15 mouse cellular contexts compared by ENCODE assay signal in genomic region chr11:96310183-96310938, GRCm38 (mm10). TPM values are rescaled to one million over a fixed set of nuclear protein-coding genes. Genes with fewer than 3 reads are reported as not detected.
DNase-seq lines count a peak whose midpoint lies in the region; ATAC-seq and TF ChIP-seq lines count a peak whose summit lies in the region.
"Had no signal": no experiment of that assay in that cellular context is flagged by ENCODE, and none has a peak within 500 bp of the region (broad histone marks: within the 10 kb centered on the region; RNA-seq: fewer than 3 reads in every experiment).

No protein-coding gene starts in this region.

- no peak for TF ChIP-seq RAD21 in CH12.LX (IDR thresholded peaks at IDR 0.05; ENCODE audit: low read depth, low read length)

- WGBS in heart, embryonic 13.5 days = 12% methylated on average over 20 of the region's 20 CpGs
- WGBS in heart, embryonic 11.5 days (ENCODE audit: insufficient replicate concordance) = 10% methylated on average over 20 of the region's 20 CpGs
- WGBS in intestine, embryonic 15.5 days = 21% methylated on average over 20 of the region's 20 CpGs

- H3K4me1 ChIP-seq in heart, embryonic 13.5 days = peaks cover 11% of the 10 kb centered on the region; the same call in 1 of the 2 replicates
- no peaks in the 10 kb centered on the region for H3K4me1 ChIP-seq in heart, embryonic 11.5 days (ENCODE audit: control insufficient read depth, insufficient read depth, low read length)
- peaks cover 0 to 21% of the 10 kb centered on the region in 2 experiments; a peak in 2 of 4 replicates for H3K4me1 ChIP-seq in CH12.LX (ENCODE audit: control insufficient read depth in 1 of 2, insufficient read depth in 2 of 2)
- peaks cover 54% of the 10 kb centered on the region for H3K4me1 ChIP-seq in intestine, embryonic 15.5 days (replicated peaks)

- ATAC-seq in heart, embryonic 13.5 days (ENCODE audit: extremely low read depth, insufficient number of reproducible peaks, low FRiP score, low TSS enrichment) = no peak
- no peak for ATAC-seq in heart, embryonic 11.5 days (replicated peaks; ENCODE audit: insufficient number of reproducible peaks, low FRiP score, low TSS enrichment)
- no peak for ATAC-seq in intestine, embryonic 15.5 days

- no peaks in the 10 kb centered on the region for H3K36me3 ChIP-seq in heart, embryonic 13.5 days
- no peaks in the 10 kb centered on the region for H3K36me3 ChIP-seq in heart, embryonic 11.5 days (ENCODE audit: control insufficient read depth, insufficient read depth, low read length)
- H3K36me3 ChIP-seq in CH12.LX (replicated peaks in 1 of 2; ENCODE audit: control insufficient read depth in 1 of 2, insufficient read depth in 1 of 2, low read length in 1 of 2) (no peaks in the 10 kb centered on the region), myocyte (ENCODE audit: control insufficient read depth, insufficient read depth) (no peaks in the 10 kb centered on the region)
- no peaks in the 10 kb centered on the region for H3K36me3 ChIP-seq in intestine, embryonic 15.5 days
- H3K36me3 ChIP-seq: embryonic facial prominence, embryonic 15.5 days had no signal

- no peak overlapping the region for H3ac ChIP-seq in myocyte (ENCODE audit: control insufficient read depth, insufficient read length)

- H3K79me2 ChIP-seq in CH12.LX (replicated peaks; ENCODE audit: control insufficient read depth, extremely low read depth, insufficient read depth, poor library complexity, severe bottlenecking) (no peaks in the 10 kb centered on the region), myocyte (ENCODE audit: control insufficient read depth, insufficient read depth) (no peaks in the 10 kb centered on the region)

- dilution Hi-C loops in CH12.LX (cut with MboI; ENCODE audit: extremely low pct_ligation_motif_present, extremely low pct_unique_long_range_greater_than_20kb, low sequenced_read_pairs) = no loop called here

- no peak overlapping the region for H3K9ac ChIP-seq in heart, embryonic 13.5 days
- no peak overlapping the region for H3K9ac ChIP-seq in heart, embryonic 11.5 days (ENCODE audit: low read depth, low read length)
- no peak overlapping the region; the same call in 1 of the 2 replicates for H3K9ac ChIP-seq in CH12.LX (ENCODE audit: insufficient read depth, low read depth)
- peak overlapping the region; percentile 61 for H3K9ac ChIP-seq in intestine, embryonic 15.5 days
- H3K9ac ChIP-seq: embryonic facial prominence, embryonic 15.5 days had no signal

- no peak for TF ChIP-seq EP300 in CH12.LX (IDR thresholded peaks at IDR 0.05; ENCODE audit: low read length)

- no peak overlapping the region for H3K27ac ChIP-seq in heart, embryonic 13.5 days (replicated peaks)
- H3K27ac ChIP-seq in heart, embryonic 11.5 days (ENCODE audit: low read depth, low read length) = no peak overlapping the region
- no peak overlapping the region for H3K27ac ChIP-seq in CH12.LX (ENCODE audit: insufficient read depth, low read depth)
- peak overlapping the region; percentile 86 for H3K27ac ChIP-seq in intestine, embryonic 15.5 days
- H3K27ac ChIP-seq: embryonic facial prominence, embryonic 15.5 days; layer of hippocampus, adult 2 months had no signal

- in situ Hi-C loops in CH12.LX (cut with MboI; ENCODE audit: low pct_ligation_motif_present, low pct_unique_long_range_greater_than_20kb, low sequenced_read_pairs) = loop anchor here (25.0 kb wide), 1 partner anchor 227 kb away; no protein-coding TSS in a partner anchor

- H3K27me3 ChIP-seq in heart, embryonic 13.5 days (replicated peaks) = peaks cover 100% of the 10 kb centered on the region
- H3K27me3 ChIP-seq in heart, embryonic 11.5 days (ENCODE audit: control insufficient read depth, insufficient read depth, low read length) = peaks cover 100% of the 10 kb centered on the region
- H3K27me3 ChIP-seq in CH12.LX (replicated peaks) (peaks cover 80% of the 10 kb centered on the region), myocyte (ENCODE audit: control insufficient read depth, insufficient read depth, insufficient read length) (peaks cover 59% of the 10 kb centered on the region)
- peaks cover 7% of the 10 kb centered on the region for H3K27me3 ChIP-seq in intestine, embryonic 15.5 days (replicated peaks)

- H3K9me3 ChIP-seq in heart, embryonic 13.5 days = no peaks in the 10 kb centered on the region
- H3K9me3 ChIP-seq in heart, embryonic 11.5 days (replicated peaks; ENCODE audit: control insufficient read depth, low read length) = no peaks in the 10 kb centered on the region
- H3K9me3 ChIP-seq in CH12.LX (replicated peaks; ENCODE audit: low read length) = no peaks in the 10 kb centered on the region
- H3K9me3 ChIP-seq in intestine, embryonic 15.5 days = no peaks in the 10 kb centered on the region
- H3K9me3 ChIP-seq: embryonic facial prominence, embryonic 15.5 days had no signal

- no peak for TF ChIP-seq CTCF in CH12.LX (conservative IDR thresholded peaks at IDR 0.05 in 1 of 2, IDR thresholded peaks at IDR 0.05 in 1 of 2; ENCODE audit: low read depth in 2 of 2, low read length in 2 of 2)

- DNase-seq in CH12.LX (ENCODE audit: extremely low read depth) = no peak
- no peak for DNase-seq in cerebellum, adult 8-10 months
- DNase-seq in adrenal gland, adult 8-10 months = no peak
- DNase-seq in adrenal gland, adult 2 months = no peak
- DNase-seq: cerebellum, adult 2 months; heart, postnatal 10 days; left cerebral cortex, postnatal 4 days; right cerebral cortex, postnatal 4 days; thymus, adult 2 months had no signal

- peak overlapping the region; percentile 47; the same call in 1 of the 2 replicates for H3K4me3 ChIP-seq in heart, embryonic 13.5 days
- no peak overlapping the region for H3K4me3 ChIP-seq in heart, embryonic 11.5 days (ENCODE audit: low read depth, low read length)
- no peak overlapping the region for H3K4me3 ChIP-seq in CH12.LX (replicated peaks in 1 of 3; ENCODE audit: low read depth in 2 of 3, low read length in 2 of 3, poor library complexity in 1 of 3)
- peak overlapping the region; percentile 26 for H3K4me3 ChIP-seq in intestine, embryonic 15.5 days (replicated peaks)
- no peak overlapping the region for H3K4me3 ChIP-seq in myocyte
- H3K4me3 ChIP-seq: layer of hippocampus, adult 2 months had no signal

- TF ChIP-seq POLR2A in CH12.LX (IDR thresholded peaks at IDR 0.05; ENCODE audit: low read depth, low read length) (no peak), myocyte (IDR thresholded peaks at IDR 0.05; ENCODE audit: insufficient read length, low read depth) (no peak)

- peak overlapping the region; percentile 64 for H3K4me2 ChIP-seq in heart, embryonic 13.5 days
- H3K4me2 ChIP-seq in heart, embryonic 11.5 days = no peak overlapping the region; the same call in 1 of the 2 replicates
- H3K4me2 ChIP-seq in CH12.LX (ENCODE audit: insufficient read depth, low read depth, poor library complexity, severe bottlenecking) (peak overlapping the region; percentile 99), myocyte (ENCODE audit: low read depth) (peak overlapping the region; percentile 87)
- peak overlapping the region; percentile 81 for H3K4me2 ChIP-seq in intestine, embryonic 15.5 days (replicated peaks)

RNA-seq across cellular contexts. Expression of gene Hoxb5, which starts 7.2 kb away (rescaled TPM):
- 3.8 and 5.5 TPM in 2 replicates for polyA plus RNA-seq in heart, embryonic 13.5 days (2015; fragmentation: Nextera tagmentation; extraction: Ambion mirVana)
- 0.65 and 2.4 TPM in 2 replicates for polyA plus RNA-seq in heart, embryonic 11.5 days (2014; fragmentation: Nextera tagmentation; extraction: Ambion mirVana)
- 0.04 and 0.08 TPM in 2 replicates for total RNA-seq in CH12.LX (2012; rRNA removed)
- not detected in 2 replicates for total RNA-seq in CH12.LX (2014; rRNA removed)
- polyA plus RNA-seq in CH12.LX (2012; ENCODE audit: insufficient read length, low read depth) = 0.13 TPM in 1 of 2 replicates, not detected in the other
- polyA plus RNA-seq in intestine, embryonic 15.5 days (2015; fragmentation: Nextera tagmentation; extraction: Ambion mirVana) = 27.2 and 31.3 TPM in 2 replicates
- polyA plus RNA-seq in myocyte (2012; fragmentation: generic; extraction: Trizol) = not detected
- total RNA-seq in adrenal gland, adult 8-10 months (2022) = 10 to 100 TPM; 25.2 to 38.3 (median 26.7) TPM
- total RNA-seq in adrenal gland, adult 2 months (2021) = 10 to 100 TPM; 15.2 to 31.6 TPM
- polyA plus RNA-seq in adrenal gland, adult 2 months (2012; rRNA removed) = 43.4 and 45.6 TPM in 2 replicates
- total RNA-seq: layer of hippocampus, adult 2 months; left cerebral cortex, postnatal 4 days had no signal
- polyA plus RNA-seq: embryonic facial prominence, embryonic 15.5 days had no signal

RNA-seq across cellular contexts. Expression of gene Hoxb4, which starts 7.7 kb away (rescaled TPM):
- 0.43 and 0.59 TPM in 2 replicates for polyA plus RNA-seq in heart, embryonic 13.5 days (2015; fragmentation: Nextera tagmentation; extraction: Ambion mirVana)
- polyA plus RNA-seq in heart, embryonic 11.5 days (2014; fragmentation: Nextera tagmentation; extraction: Ambion mirVana) = 0.21 and 0.77 TPM in 2 replicates
- 2.9 and 3.3 TPM in 2 replicates for total RNA-seq in CH12.LX (2012; rRNA removed)
- 2.5 and 2.7 TPM in 2 replicates for total RNA-seq in CH12.LX (2014; rRNA removed)
- polyA plus RNA-seq in CH12.LX (2012; ENCODE audit: insufficient read length, low read depth) = 5.5 and 5.6 TPM in 2 replicates
- 2.8 and 3.2 TPM in 2 replicates for polyA plus RNA-seq in intestine, embryonic 15.5 days (2015; fragmentation: Nextera tagmentation; extraction: Ambion mirVana)
- not detected for polyA plus RNA-seq in myocyte (2012; fragmentation: generic; extraction: Trizol)
- 10 to 100 TPM; 19.9 to 45.3 (median 27.0) TPM for total RNA-seq in adrenal gland, adult 8-10 months (2022)
- 10 to 100 TPM; 16.7 to 21.8 TPM for total RNA-seq in adrenal gland, adult 2 months (2021)
- 27.9 and 30.0 TPM in 2 replicates for polyA plus RNA-seq in adrenal gland, adult 2 months (2012; rRNA removed)
- total RNA-seq: layer of hippocampus, adult 2 months; left cerebral cortex, postnatal 4 days had no signal

RNA-seq across cellular contexts. Expression of gene Hoxb3, which starts 12.8 kb away (rescaled TPM):
- 0.31 and 1.1 TPM in 2 replicates for polyA plus RNA-seq in heart, embryonic 13.5 days (2015; fragmentation: Nextera tagmentation; extraction: Ambion mirVana)
- 0.74 and 1.0 TPM in 2 replicates for polyA plus RNA-seq in heart, embryonic 11.5 days (2014; fragmentation: Nextera tagmentation; extraction: Ambion mirVana)
- total RNA-seq in CH12.LX (2012; rRNA removed) = 0.08 and 0.21 TPM in 2 replicates
- total RNA-seq in CH12.LX (2014; rRNA removed) = 0.07 TPM in 1 of 2 replicates, not detected in the other
- 0.29 and 0.59 TPM in 2 replicates for polyA plus RNA-seq in CH12.LX (2012; ENCODE audit: insufficient read length, low read depth)
- polyA plus RNA-seq in intestine, embryonic 15.5 days (2015; fragmentation: Nextera tagmentation; extraction: Ambion mirVana) = 1.8 and 2.7 TPM in 2 replicates
- polyA plus RNA-seq in myocyte (2012; fragmentation: generic; extraction: Trizol) = not detected
- total RNA-seq in adrenal gland, adult 8-10 months (2022) = 10 to 100 TPM; 19.4 to 61.4 (median 27.9) TPM
- total RNA-seq in adrenal gland, adult 2 months (2021) = 10 to 100 TPM; 20.1 to 21.9 TPM
- 89.4 and 94.9 TPM in 2 replicates for polyA plus RNA-seq in adrenal gland, adult 2 months (2012; rRNA removed)
- total RNA-seq: layer of hippocampus, adult 2 months; left cerebral cortex, postnatal 4 days had no signal

RNA-seq across cellular contexts. Expression of gene Hoxb6, which starts 18.1 kb away (rescaled TPM):
- polyA plus RNA-seq in heart, embryonic 13.5 days (2015; fragmentation: Nextera tagmentation; extraction: Ambion mirVana) = 1.4 and 2.0 TPM in 2 replicates
- 0.32 and 0.90 TPM in 2 replicates for polyA plus RNA-seq in heart, embryonic 11.5 days (2014; fragmentation: Nextera tagmentation; extraction: Ambion mirVana)
- total RNA-seq in CH12.LX (2012; rRNA removed) (0.34 and 1.1 TPM in 2 replicates), CH12.LX (2014; rRNA removed) (0.12 TPM in 1 of 2 replicates, not detected in the other)
- polyA plus RNA-seq in CH12.LX (2012; ENCODE audit: insufficient read length, low read depth) (0.31 and 0.53 TPM in 2 replicates), myocyte (2012; fragmentation: generic; extraction: Trizol) (not detected)
- polyA plus RNA-seq in intestine, embryonic 15.5 days (2015; fragmentation: Nextera tagmentation; extraction: Ambion mirVana) = 14.4 and 16.1 TPM in 2 replicates
- 10 to 100 TPM; 56.4 to 77.8 (median 59.5) TPM for total RNA-seq in adrenal gland, adult 8-10 months (2022)
- 10 to 100 TPM; 33.0 to 72.2 TPM for total RNA-seq in adrenal gland, adult 2 months (2021)
- polyA plus RNA-seq in adrenal gland, adult 2 months (2012; rRNA removed) = 201 and 210 TPM in 2 replicates
- total RNA-seq: heart, postnatal 10 days; layer of hippocampus, adult 2 months; left cerebral cortex, postnatal 4 days had no signal
- polyA plus RNA-seq: embryonic facial prominence, embryonic 15.5 days had no signal

RNA-seq across cellular contexts. Expression of gene Hoxb7, which starts 23.9 kb away (rescaled TPM):
- polyA plus RNA-seq in heart, embryonic 13.5 days (2015; fragmentation: Nextera tagmentation; extraction: Ambion mirVana) = 0.11 and 0.25 TPM in 2 replicates
- 0.28 and 0.31 TPM in 2 replicates for polyA plus RNA-seq in heart, embryonic 11.5 days (2014; fragmentation: Nextera tagmentation; extraction: Ambion mirVana)
- not detected in 2 replicates for total RNA-seq in CH12.LX (2012; rRNA removed)
- total RNA-seq in CH12.LX (2014; rRNA removed) = not detected in 2 replicates
- polyA plus RNA-seq in CH12.LX (2012; ENCODE audit: insufficient read length, low read depth) = not detected in 2 replicates
- polyA plus RNA-seq in intestine, embryonic 15.5 days (2015; fragmentation: Nextera tagmentation; extraction: Ambion mirVana) = 10.7 and 12.4 TPM in 2 replicates
- 0.06 TPM for polyA plus RNA-seq in myocyte (2012; fragmentation: generic; extraction: Trizol)
- total RNA-seq in adrenal gland, adult 8-10 months (2022) = 10 to 100 TPM; 44.6 to 62.9 (median 53.0) TPM
- total RNA-seq in adrenal gland, adult 2 months (2021) = 10 to 100 TPM; 46.4 to 46.7 TPM
- polyA plus RNA-seq in adrenal gland, adult 2 months (2012; rRNA removed) = 48.8 and 55.9 TPM in 2 replicates
- total RNA-seq: heart, postnatal 10 days; layer of hippocampus, adult 2 months; left cerebral cortex, postnatal 4 days had no signal
- polyA plus RNA-seq: cerebellum, adult 2 months; embryonic facial prominence, embryonic 15.5 days had no signal

Comparison
In these comparisons a context has a peak if more than half of its experiments do, and no peak if none do; other contexts are left out.
1. H3K4me3 ChIP-seq: peak in heart, embryonic 13.5 days (single experiment) and intestine, embryonic 15.5 days (single experiment); none in heart, embryonic 11.5 days (single experiment), CH12.LX (0 of 3) and myocyte (single experiment).
2. RNA of gene Hoxb3, which starts 12.8 kb away (polyA plus RNA-seq): 89.4 to 94.9 TPM in adrenal gland, adult 2 months; 1.8 to 2.7 TPM in intestine, embryonic 15.5 days, 0.31 to 1.1 TPM in heart, embryonic 13.5 days, 0.74 to 1.0 TPM in heart, embryonic 11.5 days, 0.29 to 0.59 TPM in CH12.LX and not detected in myocyte (single experiment); every median in the first group is over 10 times any median in the second.